Mouse (Mus musculus) MEL (cell line): ENCODE data around the gene Fbxl15.

ENCODE experiments used
- CHD1 ChIP-seq: IDR thresholded peaks from 2 replicates; pipeline ENCODE4 v1.6.1; 2012; ENCODE audit warnings: low read depth, mild to moderate bottlenecking, inconsistent platforms, low read length, improper control_type of control experiment
- CHD2 ChIP-seq: IDR thresholded peaks from 2 replicates; pipeline ENCODE4 v1.6.1; 2011; ENCODE audit warnings: low read length, improper control_type of control experiment
- CTCF ChIP-seq, 3 experiments: IDR thresholded peaks in 2 of 3; conservative IDR thresholded peaks in 1 of 3; 2 replicates each; pipeline ENCODE4 v1.5.1; 2011 to 2012; ENCODE audit warnings: low read length in 3 of 3, low read depth in 2 of 3, mild to moderate bottlenecking in 2 of 3, improper control_type of control experiment in 1 of 3, inconsistent platforms in 1 of 3, mixed read lengths in 1 of 3, moderate library complexity in 1 of 3; ENCODE audit not compliant: control insufficient read depth in 1 of 3, insufficient read depth in 1 of 3, poor library complexity in 1 of 3, severe bottlenecking in 1 of 3
- E2F4 ChIP-seq: IDR thresholded peaks from 2 replicates; pipeline ENCODE4 v1.6.1; 2011; ENCODE audit warnings: low read depth, low read length, improper control_type of control experiment, borderline replicate concordance
- EP300 ChIP-seq, 2 experiments: IDR thresholded peaks; 2 replicates each; pipeline ENCODE4 v1.6.1; 2011; ENCODE audit warnings: improper control_type of control experiment in 2 of 2, low read length in 2 of 2, low read depth in 1 of 2, mild to moderate bottlenecking in 1 of 2
- HCFC1 ChIP-seq: IDR thresholded peaks from 2 replicates; pipeline ENCODE4 v1.6.1; 2012; ENCODE audit warnings: low read depth, mild to moderate bottlenecking, inconsistent platforms, low read length, improper control_type of control experiment, moderate library complexity
- MEF2A ChIP-seq: IDR thresholded peaks from 2 replicates; pipeline ENCODE4 v1.6.1; 2014; ENCODE audit warnings: low read depth, mild to moderate bottlenecking, inconsistent platforms, low read length, improper control_type of control experiment; ENCODE audit not compliant: poor library complexity, insufficient replicate concordance, severe bottlenecking; ENCODE audit errors: extremely low read depth
- POLR2A ChIP-seq, 2 experiments: IDR thresholded peaks; 2 replicates each; pipeline ENCODE4 v1.6.1; 2011 to 2012; ENCODE audit warnings: low read length in 2 of 2, mild to moderate bottlenecking in 2 of 2, control low read depth in 1 of 2, improper control_type of control experiment in 1 of 2, low read depth in 1 of 2, moderate library complexity in 1 of 2; ENCODE audit not compliant: control insufficient read depth in 1 of 2, insufficient read depth in 1 of 2, poor library complexity in 1 of 2
- UBTF ChIP-seq: IDR thresholded peaks from 2 replicates; pipeline ENCODE4 v1.6.1; 2012; ENCODE audit warnings: low read depth, mild to moderate bottlenecking, inconsistent platforms, low read length, improper control_type of control experiment, moderate library complexity, borderline replicate concordance; ENCODE audit not compliant: insufficient read depth
- USF1 ChIP-seq: IDR thresholded peaks from 2 replicates; pipeline ENCODE4 v1.6.1; 2014; ENCODE audit warnings: low read depth, mild to moderate bottlenecking, inconsistent platforms, low read length, improper control_type of control experiment, moderate library complexity
- USF2 ChIP-seq, 2 experiments: IDR thresholded peaks; 2 replicates each; pipeline ENCODE4 v1.6.1; 2011 to 2012; ENCODE audit warnings: improper control_type of control experiment in 2 of 2, low read length in 2 of 2, borderline replicate concordance in 1 of 2, inconsistent platforms in 1 of 2, low read depth in 1 of 2, mild to moderate bottlenecking in 1 of 2; ENCODE audit not compliant: insufficient read depth in 1 of 2

GRCm38 (mm10) chr19:46322144-46322995 lies 5.6 kb upstream of the Fbxl15 start:
- TF ChIP-seq POLR2A (IDR thresholded peaks at IDR 0.05; ENCODE audit: control insufficient read depth in 1 of 2, insufficient read depth in 1 of 2, low read depth in 1 of 2, low read length in 2 of 2, poor library complexity in 1 of 2) (no peak), EP300 (IDR thresholded peaks at IDR 0.05; ENCODE audit: low read depth in 1 of 2, low read length in 2 of 2) (no peak), CHD1 (no peak), CHD2 (no peak), CTCF (IDR thresholded peaks at IDR 0.05 in 2 of 3, conservative IDR thresholded peaks at IDR 0.05 in 1 of 3; ENCODE audit: control insufficient read depth in 1 of 3, insufficient read depth in 1 of 3, low read depth in 2 of 3, low read length in 3 of 3, poor library complexity in 1 of 3, severe bottlenecking in 1 of 3) (no peak), USF2 (IDR thresholded peaks at IDR 0.05; ENCODE audit: borderline replicate concordance in 1 of 2, insufficient read depth in 1 of 2, low read depth in 1 of 2, low read length in 2 of 2) (no peak), MEF2A (no peak), USF1 (no peak), E2F4 (no peak), UBTF (no peak), HCFC1 (no peak)
